Mouse (Mus musculus): ENCODE data around the gene Mpp2. TPM values are rescaled to one million over a fixed set of nuclear protein-coding genes. Genes with fewer than 3 reads are reported as not detected.

Mpp2 gene
- total RNA-seq (2014; rRNA removed) (59.1 and 68.4 TPM in 2 replicates), polyA plus RNA-seq (2015; fragmentation: Nextera tagmentation; extraction: Ambion mirVana) (33.9 and 40.7 TPM in 2 replicates)

DNA sequence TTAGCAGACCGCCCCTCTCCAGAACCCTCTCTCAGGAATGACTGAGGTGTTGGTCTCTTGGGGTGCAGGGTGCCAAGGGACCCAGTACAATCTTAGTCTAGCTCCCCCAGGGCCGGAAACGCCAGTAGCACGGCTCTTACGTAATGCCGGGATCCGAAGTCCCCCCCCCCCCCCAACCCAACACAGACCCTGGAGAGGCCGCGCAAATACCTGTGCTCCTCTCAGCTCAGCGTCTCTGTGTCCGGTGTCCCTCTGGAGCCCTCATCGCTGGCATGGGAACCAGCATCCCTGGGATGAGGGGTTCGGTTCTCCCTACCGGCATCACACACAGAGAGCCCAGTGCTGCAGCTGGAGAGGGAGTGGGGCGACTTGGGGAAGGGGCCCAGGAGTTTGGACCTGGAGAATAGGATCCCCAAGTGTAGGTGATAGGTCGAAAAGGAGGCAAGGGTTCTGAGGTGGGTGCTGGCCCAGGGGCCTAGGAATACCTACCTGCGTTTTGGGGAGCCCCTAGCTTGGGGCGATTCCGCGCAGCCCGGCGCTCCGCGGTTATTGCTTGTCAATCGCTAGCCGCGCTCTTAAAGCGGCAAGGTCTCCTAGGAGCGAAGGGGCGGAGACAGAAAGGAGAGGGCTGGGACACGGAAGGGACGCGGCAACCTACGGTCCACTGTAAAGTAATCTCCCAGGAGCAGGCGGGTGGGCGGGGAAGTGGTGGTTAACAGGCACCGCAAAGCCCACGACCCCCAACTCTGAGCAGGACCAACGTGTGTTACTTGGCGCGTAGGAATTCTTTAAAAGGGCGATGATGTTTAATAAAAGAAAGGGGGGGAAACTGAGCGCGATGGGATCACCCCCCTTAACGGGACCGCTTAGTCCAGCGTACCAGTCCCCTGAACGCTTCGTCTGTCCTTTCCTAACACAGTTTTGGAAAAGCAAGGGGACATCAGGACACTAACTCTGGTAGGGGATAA is at the start of gene Mpp2:
TSS of gene Mpp2 (minus strand) at position 585 of the 968 bp plus-strand sequence.
- peak; percentile 39 for ATAC-seq (ENCODE audit: low FRiP score)
- peaks cover 2% of the 10 kb centered on the region for H3K4me1 ChIP-seq (ENCODE audit: insufficient read depth, low read length)
- H3K27me3 ChIP-seq (ENCODE audit: insufficient read depth, low read length) = no peaks in the 10 kb centered on the region
- peak within 1 kb of the TSS; percentile 74 for H3K4me3 ChIP-seq (ENCODE audit: low read depth, low read length)
- H3K36me3 ChIP-seq (ENCODE audit: insufficient read depth, low read length) = no peaks in the 10 kb centered on the region; the same call in 1 of the 2 replicates
- peak within 1 kb of the TSS; percentile 87 for H3K4me2 ChIP-seq (ENCODE audit: low read depth, low read length, poor library complexity, severe bottlenecking)
- no peaks in the 10 kb centered on the region for H3K9me3 ChIP-seq (ENCODE audit: low read length)
- TF ChIP-seq CTCF (IDR thresholded peaks at IDR 0.05) = no peak
- H3K9ac ChIP-seq (replicated peaks; ENCODE audit: low read length, poor library complexity, severe bottlenecking) = peak within 1 kb of the TSS; percentile 90
- H3K27ac ChIP-seq (ENCODE audit: low read depth, low read length) = peak within 1 kb of the TSS; percentile 97
- WGBS = under 1% methylated on average over 47 of the region's 49 CpGs
- DNase-seq (ENCODE audit: low spot score) = peak; percentile 87

DNA sequence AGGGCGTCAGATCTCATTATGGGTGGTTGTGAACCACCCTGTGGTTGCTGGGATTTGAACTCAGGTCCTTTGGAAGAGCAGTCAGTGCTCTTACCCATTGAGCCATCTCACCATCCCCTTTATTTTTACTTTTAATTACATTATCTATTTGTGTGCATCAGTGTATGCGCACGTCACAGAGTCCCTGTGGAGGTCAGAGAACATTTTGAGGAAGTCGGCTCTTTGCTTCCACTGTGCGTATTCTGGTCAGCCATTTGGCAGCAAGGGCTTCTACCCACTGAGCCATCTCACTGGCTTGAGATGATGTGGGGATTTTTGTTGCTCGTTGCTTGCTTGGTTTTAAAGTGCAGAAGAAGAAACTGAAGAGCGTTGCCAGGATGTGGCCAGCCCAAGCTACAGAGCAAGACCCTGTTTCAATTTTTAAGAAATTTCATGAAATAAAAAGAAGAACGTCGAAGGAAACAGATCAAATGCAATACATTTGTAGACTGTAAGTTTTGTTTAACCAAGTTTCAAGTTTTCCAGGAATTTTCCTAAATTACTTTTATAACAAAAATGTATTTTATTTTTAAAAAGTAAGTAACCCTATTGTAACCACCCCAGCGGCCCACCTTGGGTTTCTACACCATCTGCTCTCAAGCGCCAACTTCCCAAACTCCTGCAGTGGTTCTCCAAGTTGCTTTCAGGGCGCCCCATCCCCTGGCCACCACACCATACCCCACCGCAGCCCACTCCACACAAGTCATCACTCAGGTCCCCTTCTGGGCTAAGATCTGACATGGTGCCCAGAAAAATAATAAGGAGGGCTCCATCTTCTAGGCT is 49.5 kb upstream of the Mpp2 start:
- peak overlapping the region; percentile 17; the same call in 1 of the 2 replicates for H3K4me3 ChIP-seq (ENCODE audit: low read depth, low read length)
- H3K9me3 ChIP-seq (ENCODE audit: low read length) = no peaks in the 10 kb centered on the region
- ATAC-seq (ENCODE audit: low FRiP score) (no peak), DNase-seq (ENCODE audit: low spot score) (no peak)
- H3K4me2 ChIP-seq (ENCODE audit: low read depth, low read length, poor library complexity, severe bottlenecking) = peak overlapping the region; percentile 55
- H3K27ac ChIP-seq (ENCODE audit: low read depth, low read length) = no peak overlapping the region
- WGBS = 48% methylated on average over 13 of the region's 13 CpGs
- no peak for TF ChIP-seq CTCF (IDR thresholded peaks at IDR 0.05)
- H3K36me3 ChIP-seq (ENCODE audit: insufficient read depth, low read length) = no peaks in the 10 kb centered on the region
- H3K4me1 ChIP-seq (ENCODE audit: insufficient read depth, low read length) = no peaks in the 10 kb centered on the region
- 0 out of 2 replicates have a peak, but pooled peaks cover 3% of the 10 kb centered on the region for H3K27me3 ChIP-seq (ENCODE audit: insufficient read depth, low read length)
- no peak overlapping the region for H3K9ac ChIP-seq (replicated peaks; ENCODE audit: low read length, poor library complexity, severe bottlenecking)

DNA sequence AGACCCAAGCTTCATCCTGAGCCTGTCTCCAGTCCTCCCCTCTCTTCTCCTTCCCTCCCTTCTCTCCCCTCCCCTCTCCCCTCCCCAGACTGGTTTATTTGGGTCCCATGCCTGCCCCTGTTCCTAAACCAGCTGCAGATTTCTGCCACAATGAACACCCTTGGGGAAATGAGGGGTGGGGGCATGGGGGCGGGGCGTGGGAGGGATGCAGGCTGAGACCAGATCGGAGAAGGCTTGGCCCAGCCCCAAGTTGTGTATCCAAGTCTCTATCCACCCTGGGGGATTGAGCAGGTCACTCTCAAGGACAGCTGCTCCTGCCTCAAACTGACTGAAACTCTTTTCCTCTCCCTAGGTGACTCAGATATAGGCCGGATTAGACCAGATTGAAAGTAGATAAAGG is 46.2 kb upstream of the Mpp2 start:
- ATAC-seq (ENCODE audit: low FRiP score) (no peak), DNase-seq (ENCODE audit: low spot score) (peak; percentile 69)
- H3K27me3 ChIP-seq (ENCODE audit: insufficient read depth, low read length) = no peaks in the 10 kb centered on the region
- no peaks in the 10 kb centered on the region for H3K9me3 ChIP-seq (ENCODE audit: low read length)
- H3K9ac ChIP-seq (replicated peaks; ENCODE audit: low read length, poor library complexity, severe bottlenecking) = no peak overlapping the region
- H3K27ac ChIP-seq (ENCODE audit: low read depth, low read length) = no peak overlapping the region
- no peaks in the 10 kb centered on the region for H3K36me3 ChIP-seq (ENCODE audit: insufficient read depth, low read length)
- no peak overlapping the region for H3K4me3 ChIP-seq (ENCODE audit: low read depth, low read length)
- H3K4me2 ChIP-seq (ENCODE audit: low read depth, low read length, poor library complexity, severe bottlenecking) = no peak overlapping the region
- 17% methylated on average over 4 of the region's 4 CpGs for WGBS
- TF ChIP-seq CTCF (IDR thresholded peaks at IDR 0.05) = no peak
- H3K4me1 ChIP-seq (ENCODE audit: insufficient read depth, low read length) = no peaks in the 10 kb centered on the region

DNA sequence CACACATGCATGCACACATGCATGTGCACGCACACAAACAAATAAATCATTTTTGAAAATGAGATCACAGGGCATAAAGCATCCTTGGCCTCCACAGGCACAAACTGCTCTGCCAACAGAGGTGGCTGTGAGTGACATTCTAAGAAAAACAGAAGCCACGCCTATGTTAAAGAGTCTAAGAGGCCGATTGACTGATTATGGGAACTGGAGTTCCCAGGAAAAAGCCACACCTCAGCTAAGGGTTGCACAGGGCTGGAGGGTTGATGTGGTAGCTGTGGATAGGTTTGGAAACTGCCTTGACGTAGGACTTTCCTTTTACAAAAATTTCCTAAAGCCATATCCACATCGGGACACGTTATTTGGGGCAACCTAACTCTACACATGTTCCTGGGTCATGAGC is 29.1 kb upstream of the Mpp2 start:
- DNase-seq (ENCODE audit: low spot score) = no peak

DNA sequence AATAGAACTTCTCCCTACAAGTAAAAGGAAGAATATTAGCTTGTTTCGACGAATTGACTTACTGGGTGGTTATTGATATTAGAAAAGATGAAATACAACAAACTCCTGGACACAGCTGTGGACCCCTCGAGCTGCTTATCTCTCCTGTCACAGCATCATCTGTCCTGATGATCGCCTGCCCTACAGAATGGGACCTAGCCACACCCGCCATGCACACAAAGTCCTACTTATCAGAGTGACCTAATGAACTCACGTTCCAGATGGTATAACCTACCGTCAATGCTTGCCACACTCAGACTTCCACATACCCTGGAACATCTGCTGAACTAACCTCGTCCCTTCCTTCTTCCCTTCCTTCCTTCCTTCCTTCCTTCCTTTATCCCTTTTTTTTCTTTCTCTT is 27.9 kb upstream of the Mpp2 start:
- Histone ChIP-seq H3K4me2 (ENCODE audit: low read depth, low read length, poor library complexity, severe bottlenecking) (no peak overlapping the region), H3K27ac (ENCODE audit: low read depth, low read length) (no peak overlapping the region), H3K9me3 (ENCODE audit: low read length) (no peaks in the 10 kb centered on the region), H3K27me3 (ENCODE audit: insufficient read depth, low read length) (no peaks in the 10 kb centered on the region), H3K36me3 (ENCODE audit: insufficient read depth, low read length) (no peaks in the 10 kb centered on the region), H3K4me1 (ENCODE audit: insufficient read depth, low read length) (no peaks in the 10 kb centered on the region), H3K9ac (replicated peaks; ENCODE audit: low read length, poor library complexity, severe bottlenecking) (no peak overlapping the region), H3K4me3 (ENCODE audit: low read depth, low read length) (no peak overlapping the region)
- no peak for ATAC-seq (ENCODE audit: low FRiP score)
- TF ChIP-seq CTCF (IDR thresholded peaks at IDR 0.05) = no peak
- 85% methylated on average over 8 of the region's 8 CpGs for WGBS
- no peak for DNase-seq (ENCODE audit: low spot score)

More for the DNA sequence above, 29.1 kb upstream of the Mpp2 start:
- H3K4me2 ChIP-seq (ENCODE audit: low read depth, low read length, poor library complexity, severe bottlenecking) = no peak overlapping the region
- WGBS = 86% methylated on average over 6 of the region's 6 CpGs
- H3K4me1 ChIP-seq (ENCODE audit: insufficient read depth, low read length) = no peaks in the 10 kb centered on the region
- H3K9me3 ChIP-seq (ENCODE audit: low read length) = no peaks in the 10 kb centered on the region
- H3K27me3 ChIP-seq (ENCODE audit: insufficient read depth, low read length) = no peaks in the 10 kb centered on the region
- H3K4me3 ChIP-seq (ENCODE audit: low read depth, low read length) = no peak overlapping the region
- H3K36me3 ChIP-seq (ENCODE audit: insufficient read depth, low read length) = no peaks in the 10 kb centered on the region
- no peak for TF ChIP-seq CTCF (IDR thresholded peaks at IDR 0.05)
- no peak overlapping the region for H3K9ac ChIP-seq (replicated peaks; ENCODE audit: low read length, poor library complexity, severe bottlenecking)
- no peak for ATAC-seq (ENCODE audit: low FRiP score)
- H3K27ac ChIP-seq (ENCODE audit: low read depth, low read length) = no peak overlapping the region
